Mouse (Mus musculus) bone marrow, adult 2 months (tissue): Measurements from ENCODE around the gene Cxcr4.

Experiments
- CTCF ChIP-seq: fragments of 200-500 bp; IDR thresholded peaks from 2 replicates; pipeline ENCODE4 v1.5.1; 2011; ENCODE audit warnings: low read length, control low read depth; ENCODE audit not compliant: control insufficient read depth, insufficient read depth
- POLR2A ChIP-seq: fragments of 200-500 bp; IDR thresholded peaks from 2 replicates; pipeline ENCODE4 v1.6.1; 2011; ENCODE audit warnings: low read depth, mild to moderate bottlenecking, control low read depth, low read length, borderline replicate concordance; ENCODE audit not compliant: control insufficient read depth

- no peak for TF ChIP-seq POLR2A
- no peak for TF ChIP-seq CTCF
These were observed 39.5 kb downstream of the Cxcr4 start for GRCm38 (mm10) chr1:128552545-128552944.
